Mouse (Mus musculus) spleen, adult 2 months (tissue): ENCODE results near the gene Cabp2.

Experiments used
- CTCF ChIP-seq: fragments of 200-500 bp; IDR thresholded peaks from 2 replicates; pipeline ENCODE4 v1.5.1; 2011; ENCODE audit warnings: mild to moderate bottlenecking, inconsistent platforms; ENCODE audit not compliant: insufficient read depth, insufficient read length, insufficient replicate concordance; ENCODE audit errors: extremely low read depth
- POLR2A ChIP-seq: fragments of 200-500 bp; IDR thresholded peaks from 2 replicates; pipeline ENCODE4 v1.6.1; 2011; ENCODE audit warnings: low read depth, low read length, inconsistent platforms

DNA sequence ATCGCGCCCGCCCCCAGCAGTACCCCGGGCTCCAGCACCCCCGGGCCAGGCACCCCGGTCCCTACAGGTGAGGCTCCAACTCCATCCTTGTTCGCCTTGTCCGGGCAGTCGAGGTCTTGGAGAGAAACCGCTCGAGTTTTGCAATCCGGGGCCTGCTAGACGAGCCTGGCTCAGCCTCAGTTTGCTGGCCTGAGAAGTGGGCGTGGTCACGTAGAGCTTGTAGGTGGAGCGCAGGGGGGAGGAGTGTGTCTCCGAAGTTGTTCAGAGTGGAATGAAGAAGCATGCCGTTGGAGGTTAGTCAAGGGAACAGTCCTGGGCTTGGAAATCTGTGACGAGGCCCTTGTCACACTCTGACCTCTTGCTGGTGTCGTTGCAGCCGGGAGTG lies 16.1 kb downstream of the Cabp2 start:
- no peak for TF ChIP-seq CTCF
- no peak for TF ChIP-seq POLR2A
